Mouse (Mus musculus): ENCODE measurements around the gene 8030474K03Rik. TPM values are rescaled to one million over a fixed set of nuclear protein-coding genes. Genes with fewer than 3 reads are reported as not detected.
"Not testable (repeated sequence)": the region's sequence is repeated elsewhere in the genome, so short reads cannot be mapped to it uniquely, and the experiment has no call there.

Gene 8030474K03Rik
- polyA plus RNA-seq, 1 experiment from 2014 or later: 0.10 TPM

GRCm38 (mm10) chrX:101819980-101820379 is 25.5 kb downstream of the 8030474K03Rik start:
- not testable (repeated sequence) for H3K36me3 ChIP-seq; H3K4me3 ChIP-seq; H3K9me3 ChIP-seq (replicated peaks); H3K4me2 ChIP-seq (replicated peaks); ATAC-seq (ENCODE audit: low FRiP score); H3K4me1 ChIP-seq; H3K9ac ChIP-seq; H3K27ac ChIP-seq
- H3K27me3 ChIP-seq: peaks cover 26% of the 10 kb centered on the region

- Histone ChIP-seq H3K4me3 (no peak overlapping the region), H3K27me3 (peaks cover 74% of the 10 kb centered on the region), H3K4me2 (replicated peaks) (no peak overlapping the region), H3K27ac (no peak overlapping the region), H3K36me3 (no peaks in the 10 kb centered on the region), H3K9me3 (replicated peaks) (no peaks in the 10 kb centered on the region), H3K4me1 (peaks cover 4% of the 10 kb centered on the region; the same call in 1 of the 2 replicates), H3K9ac (no peak overlapping the region)
- 50% methylated on average over 5 of the region's 5 CpGs for WGBS
- ATAC-seq (ENCODE audit: low FRiP score): no peak
These were observed 52.8 kb downstream of the 8030474K03Rik start for GRCm38 (mm10) chrX:101847191-101847795.

Other genes starting within 250 kb of the 8030474K03Rik start
- 218 and 233 TPM in 2 replicates for gene Ogt, start 154.6 kb upstream of the 8030474K03Rik start, polyA plus RNA-seq (2016; fragmentation: Nextera tagmentation; extraction: Ambion mirVana)
- gene Cxcr3, start 60.4 kb upstream of the 8030474K03Rik start, polyA plus RNA-seq (2016; fragmentation: Nextera tagmentation; extraction: Ambion mirVana): not detected in 2 replicates
- gene Gm4779, start 233 bp upstream of the 8030474K03Rik start, polyA plus RNA-seq (2016; fragmentation: Nextera tagmentation; extraction: Ambion mirVana): 0.38 TPM in 1 of 2 replicates, not detected in the other
- gene Nhsl2, start 54.7 kb downstream of the 8030474K03Rik start, polyA plus RNA-seq (2016; fragmentation: Nextera tagmentation; extraction: Ambion mirVana): 14.7 and 17.5 TPM in 2 replicates